Mouse (Mus musculus): ENCODE results near the gene Odf2. TPM values are rescaled to one million over a fixed set of nuclear protein-coding genes. Genes with fewer than 3 reads are reported as not detected.

Odf2 gene
- polyA plus RNA-seq, 1 experiment from 2014 or later, result 33.1 TPM

GRCm38 (mm10) chr2:29930506-29930905, 41.5 kb downstream of the Odf2 start:
- no peak overlapping the region for H3K4me3 ChIP-seq (replicated peaks; ENCODE audit: low read depth, low read length)
- no peaks in the 10 kb centered on the region for H3K9me3 ChIP-seq (replicated peaks; ENCODE audit: low read length)
- no peak for ATAC-seq (replicated peaks; ENCODE audit: low FRiP score, low read depth)
- H3K27me3 ChIP-seq (ENCODE audit: insufficient read depth, low read length), result no peaks in the 10 kb centered on the region
- 86% methylated on average over 10 of the region's 10 CpGs for WGBS
- H3K4me1 ChIP-seq (replicated peaks; ENCODE audit: insufficient read depth, low read length), result no peaks in the 10 kb centered on the region
- H3K36me3 ChIP-seq (ENCODE audit: insufficient read depth, low read length), result peaks cover 37% of the 10 kb centered on the region
- H3K4me2 ChIP-seq (ENCODE audit: low read length), result no peak overlapping the region
- DNase-seq (ENCODE audit: low spot score), result no peak
- no peak overlapping the region for H3K9ac ChIP-seq (ENCODE audit: low read depth, low read length)
- TF ChIP-seq CTCF (IDR thresholded peaks at IDR 0.05; ENCODE audit: low read depth), result no peak
- no peak overlapping the region for H3K27ac ChIP-seq

GRCm38 (mm10) chr2:29931194-29931593, 42.2 kb downstream of the Odf2 start:
- Histone ChIP-seq H3K36me3 (ENCODE audit: insufficient read depth, low read length) (peaks cover 30% of the 10 kb centered on the region), H3K4me3 (replicated peaks; ENCODE audit: low read depth, low read length) (no peak overlapping the region), H3K9ac (ENCODE audit: low read depth, low read length) (no peak overlapping the region), H3K9me3 (replicated peaks; ENCODE audit: low read length) (no peaks in the 10 kb centered on the region), H3K4me1 (replicated peaks; ENCODE audit: insufficient read depth, low read length) (no peaks in the 10 kb centered on the region; the same call in 1 of the 2 replicates), H3K27me3 (ENCODE audit: insufficient read depth, low read length) (no peaks in the 10 kb centered on the region), H3K27ac (no peak overlapping the region), H3K4me2 (ENCODE audit: low read length) (no peak overlapping the region)
- TF ChIP-seq CTCF (IDR thresholded peaks at IDR 0.05; ENCODE audit: low read depth), result no peak
- WGBS, result 90% methylated on average over 6 of the region's 6 CpGs
- DNase-seq (ENCODE audit: low spot score) (no peak), ATAC-seq (replicated peaks; ENCODE audit: low FRiP score, low read depth) (no peak)

GRCm38 (mm10) chr2:29934906-29935599, 46.0 kb downstream of the Odf2 start, which contains the start of gene Gle1:
Gle1 (plus strand) TSS chr2:29935426.
- Histone ChIP-seq H3K9me3 (replicated peaks; ENCODE audit: low read length) (no peaks in the 10 kb centered on the region), H3K4me3 (replicated peaks; ENCODE audit: low read depth, low read length) (peak within 1 kb of the TSS; percentile 74), H3K27ac (peak within 1 kb of the TSS; percentile 38; the same call in 1 of the 2 replicates), H3K27me3 (ENCODE audit: insufficient read depth, low read length) (no peaks in the 10 kb centered on the region), H3K4me1 (replicated peaks; ENCODE audit: insufficient read depth, low read length) (no peaks in the 10 kb centered on the region; the same call in 1 of the 2 replicates), H3K9ac (ENCODE audit: low read depth, low read length) (peak within 1 kb of the TSS; percentile 56), H3K36me3 (ENCODE audit: insufficient read depth, low read length) (peaks cover 22% of the 10 kb centered on the region; the same call in 1 of the 2 replicates), H3K4me2 (ENCODE audit: low read length) (peak within 1 kb of the TSS; percentile 66)
- DNase-seq (ENCODE audit: low spot score) (peak; percentile 97), ATAC-seq (replicated peaks; ENCODE audit: low FRiP score, low read depth) (peak; percentile 94)
- TF ChIP-seq CTCF (IDR thresholded peaks at IDR 0.05; ENCODE audit: low read depth), result peak; percentile 77
- WGBS, result 3% methylated on average over 44 of the region's 44 CpGs

- no peak for ATAC-seq (replicated peaks; ENCODE audit: low FRiP score, low read depth)
- H3K4me3 ChIP-seq (replicated peaks; ENCODE audit: low read depth, low read length), result no peak overlapping the region
- TF ChIP-seq CTCF (IDR thresholded peaks at IDR 0.05; ENCODE audit: low read depth), result no peak
Measured at GRCm38 (mm10) chr2:29940073-29940472, 51.1 kb downstream of the Odf2 start.

GRCm38 (mm10) chr2:29940826-29941225, 51.8 kb downstream of the Odf2 start:
- H3K27ac ChIP-seq, result no peak overlapping the region
- no peaks in the 10 kb centered on the region for H3K27me3 ChIP-seq (ENCODE audit: insufficient read depth, low read length)
- H3K4me1 ChIP-seq (replicated peaks; ENCODE audit: insufficient read depth, low read length), result no peaks in the 10 kb centered on the region; the same call in 1 of the 2 replicates
- no peak for TF ChIP-seq CTCF (IDR thresholded peaks at IDR 0.05; ENCODE audit: low read depth)
- DNase-seq (ENCODE audit: low spot score) (no peak), ATAC-seq (replicated peaks; ENCODE audit: low FRiP score, low read depth) (no peak)
- no peak overlapping the region for H3K4me3 ChIP-seq (replicated peaks; ENCODE audit: low read depth, low read length)
- WGBS, result 95% methylated on average over 7 of the region's 7 CpGs
- no peak overlapping the region for H3K4me2 ChIP-seq (ENCODE audit: low read length)
- H3K9me3 ChIP-seq (replicated peaks; ENCODE audit: low read length), result no peaks in the 10 kb centered on the region
- no peak overlapping the region for H3K9ac ChIP-seq (ENCODE audit: low read depth, low read length)
- H3K36me3 ChIP-seq (ENCODE audit: insufficient read depth, low read length), result peaks cover 48% of the 10 kb centered on the region; the same call in 1 of the 2 replicates

More at GRCm38 (mm10) chr2:29940073-29940472, 51.1 kb downstream of the Odf2 start:
- no peak for DNase-seq (ENCODE audit: low spot score)
- H3K27me3 ChIP-seq (ENCODE audit: insufficient read depth, low read length), result no peaks in the 10 kb centered on the region
- peaks cover 48% of the 10 kb centered on the region; the same call in 1 of the 2 replicates for H3K36me3 ChIP-seq (ENCODE audit: insufficient read depth, low read length)
- 91% methylated on average over 9 of the region's 9 CpGs for WGBS
- no peak overlapping the region for H3K9ac ChIP-seq (ENCODE audit: low read depth, low read length)
- H3K9me3 ChIP-seq (replicated peaks; ENCODE audit: low read length), result no peaks in the 10 kb centered on the region
- no peak overlapping the region for H3K4me2 ChIP-seq (ENCODE audit: low read length)
- H3K4me1 ChIP-seq (replicated peaks; ENCODE audit: insufficient read depth, low read length), result no peaks in the 10 kb centered on the region; the same call in 1 of the 2 replicates
- no peak overlapping the region for H3K27ac ChIP-seq

GRCm38 (mm10) chr2:29944723-29945122, 55.7 kb downstream of the Odf2 start:
- Histone ChIP-seq H3K9ac (ENCODE audit: low read depth, low read length) (no peak overlapping the region), H3K27me3 (ENCODE audit: insufficient read depth, low read length) (no peaks in the 10 kb centered on the region), H3K9me3 (replicated peaks; ENCODE audit: low read length) (no peaks in the 10 kb centered on the region), H3K36me3 (ENCODE audit: insufficient read depth, low read length) (peaks cover 64% of the 10 kb centered on the region), H3K4me3 (replicated peaks; ENCODE audit: low read depth, low read length) (no peak overlapping the region), H3K27ac (peak overlapping the region; percentile 85), H3K4me1 (replicated peaks; ENCODE audit: insufficient read depth, low read length) (no peaks in the 10 kb centered on the region), H3K4me2 (ENCODE audit: low read length) (no peak overlapping the region)
- DNase-seq (ENCODE audit: low spot score) (peak; percentile 73), ATAC-seq (replicated peaks; ENCODE audit: low FRiP score, low read depth) (no peak)
- 17% methylated on average over 1 of the region's 1 CpGs for WGBS
- TF ChIP-seq CTCF (IDR thresholded peaks at IDR 0.05; ENCODE audit: low read depth), result 0 out of 2 replicates have a peak, but pooled peaks have one; percentile 2

All from kidney, postnatal 0 days (tissue).